Mouse (Mus musculus) neural tube, embryonic 11.5 days (tissue): Measurements from ENCODE around the gene Arntl. TPM values are rescaled to one million over a fixed set of nuclear protein-coding genes. Genes with fewer than 3 reads are reported as not detected.

Experiments
- ATAC-seq: fragments of 200-750 bp; cut with Nextera tagmentation; 2 replicates; pipeline ENCODE4 v1.8.0; 2017; ENCODE audit warnings: moderate number of reproducible peaks, mild to moderate bottlenecking, moderate TSS enrichment, moderate library complexity; ENCODE audit not compliant: insufficient read depth, low FRiP score, low TSS enrichment
- DNase-seq: peaks from one replicate; pipeline ENCODE4 v3.0.0-alpha.2; 2015; ENCODE audit warnings: low spot score
- H3K27ac ChIP-seq: fragments of 300-500 bp; sonication (generic); 2 replicates; pipeline ENCODE4 v1.5.1; 2014; ENCODE audit warnings: low read depth, mild to moderate bottlenecking, low read length
- H3K27me3 ChIP-seq: fragments of 300-500 bp; sonication (generic); 2 replicates; pipeline ENCODE4 v1.6.1; 2014; ENCODE audit warnings: mild to moderate bottlenecking, low read length, mixed read lengths; ENCODE audit not compliant: control insufficient read depth, insufficient read depth
- H3K36me3 ChIP-seq: fragments of 300-500 bp; sonication (generic); 2 replicates; pipeline ENCODE4 v1.6.1; 2014; ENCODE audit warnings: mild to moderate bottlenecking, low read length, moderate library complexity, mixed read lengths; ENCODE audit not compliant: control insufficient read depth, insufficient read depth
- H3K4me1 ChIP-seq: fragments of 300-500 bp; sonication (generic); 2 replicates; pipeline ENCODE4 v1.6.1; 2014; ENCODE audit warnings: low read length, mixed read lengths; ENCODE audit not compliant: control insufficient read depth, insufficient read depth
- H3K4me2 ChIP-seq: fragments of 300-500 bp; sonication (generic); 2 replicates; pipeline ENCODE4 v1.6.1; 2014; ENCODE audit warnings: low read depth, mild to moderate bottlenecking, moderate library complexity
- H3K4me3 ChIP-seq: fragments of 300-500 bp; sonication (generic); 2 replicates; pipeline ENCODE4 v1.5.1; 2014; ENCODE audit warnings: low read depth, low read length
- H3K9ac ChIP-seq: fragments of 300-500 bp; sonication (generic); 2 replicates; pipeline ENCODE4 v1.6.1; 2014; ENCODE audit warnings: mild to moderate bottlenecking, low read length
- H3K9me3 ChIP-seq: fragments of 300-500 bp; sonication (generic); 2 replicates; pipeline ENCODE4 v1.6.1; 2016; ENCODE audit warnings: low read length; ENCODE audit not compliant: control insufficient read depth
- WGBS: fragments of 180-500 bp; shearing (Covaris S2); extraction: QIAGEN DNeasy Blood & Tissue Kit; methylation state at CpG from one replicate; pipeline ENCODE4 v1.1.7; 2014; 5-methylcytosine and 5-hydroxymethylcytosine counted together
- polyA plus RNA-seq: library from polyadenylated mRNA; unstranded; fragments of >200 nt; fragmentation: Nextera tagmentation; extraction: Ambion mirVana; gene quantifications from 2 replicates; pipeline ENCODE4 v1.2.1, GENCODE M21; 2014

Gene Arntl
- polyA plus RNA-seq, 1 experiment from 2014 or later, result 8.6 TPM

GRCm38 (mm10) chr7:113268287-113268686, 61.0 kb downstream of the Arntl start:
- H3K27ac ChIP-seq, result no peak overlapping the region
- no peak overlapping the region for H3K4me2 ChIP-seq
- no peaks in the 10 kb centered on the region for H3K4me1 ChIP-seq
- no peak for ATAC-seq
- DNase-seq, result peak; percentile 62
- H3K9me3 ChIP-seq, result no peaks in the 10 kb centered on the region
- H3K4me3 ChIP-seq, result no peak overlapping the region
- H3K36me3 ChIP-seq, result no peaks in the 10 kb centered on the region
- H3K27me3 ChIP-seq, result no peaks in the 10 kb centered on the region
- 81% methylated on average over 9 of the region's 9 CpGs for WGBS
- H3K9ac ChIP-seq, result no peak overlapping the region

GRCm38 (mm10) chr7:113269081-113269480, 61.8 kb downstream of the Arntl start:
- Histone ChIP-seq H3K9ac (no peak overlapping the region), H3K4me2 (no peak overlapping the region), H3K9me3 (no peaks in the 10 kb centered on the region), H3K27me3 (no peaks in the 10 kb centered on the region), H3K4me3 (no peak overlapping the region), H3K27ac (no peak overlapping the region), H3K36me3 (no peaks in the 10 kb centered on the region), H3K4me1 (no peaks in the 10 kb centered on the region)
- DNase-seq, result no peak
- no peak for ATAC-seq

DNA sequence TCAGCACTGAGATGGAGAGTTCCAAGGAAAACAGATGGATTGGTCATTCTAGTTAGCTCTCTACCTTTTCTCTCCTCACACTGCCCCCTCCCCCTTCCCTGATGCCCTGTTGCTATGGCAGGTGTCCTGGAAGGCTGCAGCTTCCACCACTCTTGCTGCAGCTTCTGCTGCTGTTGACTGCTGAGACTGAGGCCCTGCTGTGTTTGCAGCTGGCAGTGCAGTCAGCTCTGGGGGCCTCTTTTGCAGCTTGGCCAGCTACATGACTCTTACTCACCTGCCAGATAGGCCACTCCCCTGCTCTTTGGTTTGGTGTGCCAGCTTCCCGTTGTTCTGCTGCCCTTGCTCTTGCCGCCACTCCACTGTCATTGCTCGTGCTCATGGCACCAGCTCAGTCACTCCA, 62.7 kb downstream of the Arntl start:
- DNase-seq, result no peak
- H3K27ac ChIP-seq, result no peak overlapping the region
- WGBS, result 60% methylated on average over 3 of the region's 3 CpGs

DNA sequence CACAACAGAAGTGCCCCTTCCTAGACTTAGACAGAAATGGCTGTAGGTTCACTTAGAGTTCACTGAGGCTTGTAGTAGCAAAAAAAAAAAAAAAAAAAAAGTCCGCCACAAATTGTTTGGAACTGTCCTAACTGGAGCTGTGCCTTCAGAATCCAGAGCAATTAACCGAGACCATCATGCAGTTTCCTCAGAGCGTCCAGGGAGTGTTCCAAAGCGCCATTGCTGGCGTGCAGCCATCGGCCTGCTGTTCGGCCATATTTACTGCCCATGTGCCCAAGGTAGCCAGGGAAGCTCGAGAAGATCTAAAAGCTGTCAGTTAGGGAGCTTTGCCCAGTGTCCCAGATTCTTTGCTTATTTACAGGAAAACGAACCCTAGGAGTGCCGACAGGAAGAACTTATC, 63.3 kb downstream of the Arntl start:
- ATAC-seq, result no peak
- Histone ChIP-seq H3K9me3 (no peaks in the 10 kb centered on the region), H3K27ac (no peak overlapping the region), H3K4me3 (no peak overlapping the region), H3K36me3 (no peaks in the 10 kb centered on the region), H3K4me1 (no peaks in the 10 kb centered on the region), H3K4me2 (no peak overlapping the region), H3K9ac (no peak overlapping the region), H3K27me3 (no peaks in the 10 kb centered on the region)
- 82% methylated on average over 10 of the region's 10 CpGs for WGBS
- no peak for DNase-seq

More for the DNA sequence above, 62.7 kb downstream of the Arntl start:
- no peaks in the 10 kb centered on the region for H3K36me3 ChIP-seq
- H3K9me3 ChIP-seq, result no peaks in the 10 kb centered on the region
- no peak overlapping the region for H3K9ac ChIP-seq
- no peaks in the 10 kb centered on the region for H3K27me3 ChIP-seq
- no peaks in the 10 kb centered on the region for H3K4me1 ChIP-seq
- ATAC-seq, result no peak
- H3K4me2 ChIP-seq, result no peak overlapping the region
- H3K4me3 ChIP-seq, result no peak overlapping the region

DNA sequence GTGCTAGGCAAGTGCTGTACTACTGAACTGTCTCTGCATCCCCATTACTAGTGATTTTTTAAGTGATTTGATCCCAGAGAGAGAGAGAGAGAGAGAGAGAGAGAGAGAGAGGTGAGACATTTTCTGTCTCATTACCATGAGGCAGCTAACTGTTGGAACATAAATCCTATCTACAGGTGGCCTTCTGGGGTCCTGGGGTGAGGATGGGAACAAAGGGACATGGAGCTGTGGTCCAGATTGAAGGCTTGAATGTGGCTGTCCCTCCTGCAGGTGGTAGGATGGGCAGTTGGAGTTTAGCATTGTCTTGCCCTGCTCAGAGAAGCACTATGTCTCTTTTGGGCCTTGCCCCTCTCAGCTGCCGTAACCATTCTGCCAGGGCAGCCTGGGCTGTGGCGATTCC, 63.7 kb downstream of the Arntl start:
- DNase-seq, result no peak
- no peaks in the 10 kb centered on the region for H3K36me3 ChIP-seq
- no peaks in the 10 kb centered on the region for H3K4me1 ChIP-seq
- WGBS, result 73% methylated on average over 2 of the region's 2 CpGs
- no peak overlapping the region for H3K4me2 ChIP-seq
- no peaks in the 10 kb centered on the region for H3K27me3 ChIP-seq
- H3K4me3 ChIP-seq, result no peak overlapping the region
- H3K27ac ChIP-seq, result no peak overlapping the region
- no peak for ATAC-seq
- no peaks in the 10 kb centered on the region for H3K9me3 ChIP-seq
- H3K9ac ChIP-seq, result no peak overlapping the region

DNA sequence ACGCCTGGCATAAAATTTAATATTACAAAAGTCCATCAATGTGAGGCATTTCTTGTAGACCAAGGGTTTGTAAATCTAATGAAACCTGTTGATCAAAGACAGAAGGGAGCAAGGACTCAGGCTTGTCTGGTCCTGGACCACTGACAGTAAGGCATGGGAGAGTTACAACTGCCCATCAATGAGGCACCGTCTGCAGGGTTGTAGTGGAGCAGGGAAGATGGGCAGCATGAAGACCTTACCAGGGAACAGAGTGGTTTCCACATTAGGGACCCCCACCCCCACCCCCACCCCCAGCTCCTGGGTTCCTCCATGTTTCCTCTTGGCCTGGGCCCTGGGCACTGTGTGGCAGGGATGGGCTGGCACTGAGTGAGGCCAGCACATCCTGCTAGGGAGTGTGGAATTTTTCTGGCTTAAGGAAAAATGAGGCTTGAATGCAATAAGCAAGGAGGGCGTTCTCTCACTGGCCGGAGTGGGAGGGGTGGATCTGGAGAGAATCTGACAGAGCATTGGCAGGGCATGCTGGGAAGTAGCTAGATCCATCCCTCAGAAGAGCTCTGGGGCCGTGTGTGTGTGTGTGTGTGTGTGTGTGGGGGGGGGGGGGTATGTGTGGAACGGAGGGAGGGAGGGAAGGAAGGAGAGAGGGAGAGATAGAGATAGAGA, 65.2 kb downstream of the Arntl start:
- no peak overlapping the region for H3K9ac ChIP-seq
- no peak overlapping the region for H3K4me3 ChIP-seq
- H3K27ac ChIP-seq, result no peak overlapping the region
- no peaks in the 10 kb centered on the region for H3K9me3 ChIP-seq
- WGBS, result 86% methylated on average over 5 of the region's 6 CpGs
- no peaks in the 10 kb centered on the region for H3K4me1 ChIP-seq
- no peaks in the 10 kb centered on the region for H3K36me3 ChIP-seq
- no peak overlapping the region for H3K4me2 ChIP-seq
- no peaks in the 10 kb centered on the region for H3K27me3 ChIP-seq
- ATAC-seq (no peak), DNase-seq (no peak)

GRCm38 (mm10) chr7:113277245-113277644, 70.0 kb downstream of the Arntl start:
- 81% methylated on average over 2 of the region's 2 CpGs for WGBS
- H3K4me2 ChIP-seq, result no peak overlapping the region
- no peaks in the 10 kb centered on the region for H3K36me3 ChIP-seq

DNA sequence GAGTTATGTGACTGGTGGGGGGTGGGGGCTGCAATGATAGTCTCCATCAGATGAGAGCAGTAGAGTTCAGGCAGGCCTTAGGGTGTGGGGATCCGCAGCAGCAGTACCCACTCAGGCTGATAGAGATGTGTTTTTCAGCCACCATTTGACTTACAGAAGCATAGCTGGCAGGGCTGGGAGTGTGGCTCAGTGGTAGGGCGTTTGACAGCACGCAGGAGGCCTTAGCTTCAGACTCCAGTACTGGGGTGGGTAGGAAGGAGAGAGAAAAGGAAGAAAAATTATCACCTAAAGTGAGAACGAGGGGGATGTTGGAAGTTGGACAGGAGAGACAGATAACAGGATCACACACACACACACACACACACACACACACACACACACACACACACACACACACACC, 71.2 kb downstream of the Arntl start:
- Histone ChIP-seq H3K27ac (no peak overlapping the region), H3K4me2 (no peak overlapping the region), H3K9ac (no peak overlapping the region), H3K27me3 (no peaks in the 10 kb centered on the region), H3K9me3 (no peaks in the 10 kb centered on the region), H3K4me1 (no peaks in the 10 kb centered on the region), H3K4me3 (no peak overlapping the region), H3K36me3 (no peaks in the 10 kb centered on the region)
- no peak for DNase-seq
- 90% methylated on average over 4 of the region's 4 CpGs for WGBS
- no peak for ATAC-seq

More at GRCm38 (mm10) chr7:113277245-113277644, 70.0 kb downstream of the Arntl start:
- no peak for ATAC-seq
- no peak overlapping the region for H3K4me3 ChIP-seq
- H3K27me3 ChIP-seq, result no peaks in the 10 kb centered on the region
- DNase-seq, result no peak
- no peak overlapping the region for H3K27ac ChIP-seq
- no peaks in the 10 kb centered on the region for H3K9me3 ChIP-seq
- no peaks in the 10 kb centered on the region for H3K4me1 ChIP-seq
- no peak overlapping the region for H3K9ac ChIP-seq

DNA sequence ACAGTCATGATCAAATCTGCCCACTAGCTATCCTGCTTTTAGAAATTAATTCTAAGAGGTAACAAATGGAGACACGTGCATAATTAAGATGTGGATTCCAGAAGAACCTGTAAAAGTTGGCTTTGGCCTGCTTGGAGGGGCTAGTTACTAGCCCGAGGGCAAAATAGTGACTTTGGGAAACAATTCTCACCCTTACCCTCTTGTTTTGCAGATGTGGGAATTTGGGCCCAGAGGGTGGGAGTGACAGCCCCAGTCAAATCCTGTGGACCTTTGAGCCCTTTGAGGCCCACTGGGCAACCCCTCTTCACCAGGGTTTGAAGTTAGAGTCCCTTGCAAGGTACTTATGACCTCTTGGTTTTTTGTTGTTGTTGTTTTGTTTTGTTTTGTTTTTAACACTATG, 72.0 kb downstream of the Arntl start:
- H3K9ac ChIP-seq, result no peak overlapping the region
- no peaks in the 10 kb centered on the region for H3K36me3 ChIP-seq
- no peak overlapping the region for H3K4me2 ChIP-seq
- no peaks in the 10 kb centered on the region for H3K27me3 ChIP-seq
- ATAC-seq (no peak), DNase-seq (no peak)
- H3K9me3 ChIP-seq, result no peaks in the 10 kb centered on the region
- no peaks in the 10 kb centered on the region for H3K4me1 ChIP-seq
- H3K4me3 ChIP-seq, result no peak overlapping the region
- 67% methylated on average over 2 of the region's 2 CpGs for WGBS
- no peak overlapping the region for H3K27ac ChIP-seq
